Mouse (Mus musculus): ENCODE data around the gene Eif4e.
A peak's percentile ranks its signal among the peaks of the same experiment; 100 is the strongest.

The Eif4e gene

GRCm38 (mm10) chr3:138526073-138526915, at the start of gene Eif4e:
Gene Eif4e (plus strand): TSS chr3:138526179.
- DNase-seq = peak; percentile 40

GRCm38 (mm10) chr3:138479489-138479888, 46.5 kb upstream of the Eif4e start:
- DNase-seq = no peak

GRCm38 (mm10) chr3:138481526-138482284, 44.3 kb upstream of the Eif4e start:
- DNase-seq = no peak

- DNase-seq = no peak
Measured at GRCm38 (mm10) chr3:138483240-138483639, 42.7 kb upstream of the Eif4e start.

- no peak for DNase-seq
Measured at GRCm38 (mm10) chr3:138488584-138489326, 37.2 kb upstream of the Eif4e start.

- peak; percentile 95 for DNase-seq
Measured at GRCm38 (mm10) chr3:138489327-138490033, 36.5 kb upstream of the Eif4e start, which contains the start of gene Metap1. Gene Metap1 (minus strand): TSS chr3:138489515.

- DNase-seq = peak; percentile 43
Measured at GRCm38 (mm10) chr3:138490034-138490337, 36.0 kb upstream of the Eif4e start.

GRCm38 (mm10) chr3:138493668-138494067, 32.3 kb upstream of the Eif4e start:
- no peak for DNase-seq

- DNase-seq = no peak
Measured at GRCm38 (mm10) chr3:138494565-138494964, 31.4 kb upstream of the Eif4e start.

GRCm38 (mm10) chr3:138495166-138496145, 30.5 kb upstream of the Eif4e start:
- no peak for DNase-seq

GRCm38 (mm10) chr3:138498731-138499130, 27.2 kb upstream of the Eif4e start:
- no peak for DNase-seq

- DNase-seq = no peak
Measured at GRCm38 (mm10) chr3:138499854-138500740, 25.9 kb upstream of the Eif4e start.

- DNase-seq = no peak
Measured at GRCm38 (mm10) chr3:138503754-138504153, 22.2 kb upstream of the Eif4e start.

- DNase-seq = peak; percentile 27
Measured at GRCm38 (mm10) chr3:138506749-138507148, 19.2 kb upstream of the Eif4e start.

- no peak for DNase-seq
Measured at GRCm38 (mm10) chr3:138509581-138509980, 16.4 kb upstream of the Eif4e start.

GRCm38 (mm10) chr3:138510471-138510870, 15.5 kb upstream of the Eif4e start:
- no peak for DNase-seq

- no peak for DNase-seq
Measured at GRCm38 (mm10) chr3:138513243-138513642, 12.7 kb upstream of the Eif4e start.

- no peak for DNase-seq
Measured at GRCm38 (mm10) chr3:138514749-138515148, 11.2 kb upstream of the Eif4e start.

GRCm38 (mm10) chr3:138515656-138516370, 10.2 kb upstream of the Eif4e start:
- no peak for DNase-seq

- no peak for DNase-seq
Measured at GRCm38 (mm10) chr3:138517881-138518280, 8.1 kb upstream of the Eif4e start.
